Mouse (Mus musculus) lung, adult 18-20 months (tissue): ENCODE results near the gene Rnf24.
A peak's percentile ranks its signal among the peaks of the same experiment; 100 is the strongest.

Experiments used
- DNase-seq, 2 experiments: peaks; one replicate each; pipeline ENCODE4 v3.0.0; 2022; ENCODE audit warnings: mixed read lengths in 2 of 2

Rnf24 gene

DNA sequence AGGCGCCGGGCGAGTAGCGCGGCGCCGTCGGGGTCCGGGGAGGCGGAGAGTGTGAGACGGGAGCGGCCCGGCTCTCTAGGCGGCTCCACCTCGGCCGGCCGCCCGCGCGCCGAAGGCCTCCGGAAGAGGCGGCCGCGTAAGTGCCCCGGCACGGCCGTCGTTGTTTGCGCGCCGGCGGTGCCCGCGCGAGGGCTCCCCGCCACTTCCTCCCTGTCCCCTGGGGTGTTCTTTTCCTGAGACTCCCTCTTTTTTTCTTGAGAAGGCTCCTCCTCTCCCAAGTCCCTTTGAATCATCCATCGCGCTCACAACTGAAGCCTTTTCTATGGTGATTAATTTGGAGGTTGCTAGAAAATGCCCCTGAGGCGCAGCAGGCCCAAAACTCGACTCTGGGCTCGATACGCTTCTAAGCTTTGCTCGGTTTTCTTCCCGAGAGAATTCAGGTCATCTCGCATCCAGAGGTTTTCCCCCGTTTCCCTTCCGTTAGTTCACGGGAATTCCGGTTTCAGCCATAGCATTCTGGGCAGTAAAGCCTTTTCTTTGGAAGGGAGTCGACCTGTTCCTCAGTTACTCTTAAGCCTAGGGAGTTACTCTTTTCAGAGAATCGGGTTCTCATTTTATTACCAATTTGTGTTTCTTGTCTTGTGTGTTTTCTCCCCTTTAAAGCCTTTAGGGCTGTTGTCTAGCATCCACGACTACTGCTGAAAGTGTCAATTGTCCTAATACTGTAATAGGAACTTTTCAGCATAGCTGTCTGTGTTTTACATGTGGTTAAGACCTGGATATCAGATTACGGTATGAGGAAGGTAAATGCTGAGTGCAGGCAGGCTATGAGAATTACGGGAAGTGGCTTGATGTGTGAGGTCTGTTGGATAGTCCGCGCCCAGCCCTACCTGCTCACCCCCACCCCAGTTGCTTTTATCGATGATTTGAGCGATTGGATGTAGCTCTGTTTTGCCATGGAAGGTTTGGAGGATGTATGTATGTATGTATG, 89.7 kb downstream of the Rnf24 start:
- DNase-seq, result peak in 1 of 2 experiments; percentile 78

DNA sequence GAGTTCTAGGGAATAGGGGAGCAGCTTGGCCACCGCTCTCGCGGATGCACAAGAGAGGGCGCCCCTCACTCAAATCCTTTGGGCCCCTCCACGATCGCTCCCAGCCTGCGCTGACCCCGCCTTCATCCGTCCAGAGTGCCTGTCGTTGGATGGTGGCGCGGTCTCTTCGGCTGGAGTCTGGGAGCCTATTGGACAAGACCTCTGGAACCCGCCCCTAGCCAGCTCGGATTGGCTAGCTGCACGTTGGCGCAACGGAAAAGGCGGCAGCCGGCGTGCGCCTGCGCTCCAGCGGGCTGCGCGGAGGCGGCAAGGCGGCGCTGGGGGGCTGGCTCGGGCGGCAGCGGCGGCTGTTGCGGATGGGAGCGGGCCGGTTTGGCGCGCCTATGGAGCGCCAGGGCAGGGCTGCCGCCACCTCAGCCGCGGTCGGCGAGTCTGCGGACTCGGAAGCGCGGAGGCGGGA, 90.4 kb downstream of the Rnf24 start, which contains the start of gene Pank2:
Pank2 (plus strand) TSS at position 283 of the 460 bp plus-strand sequence.
- DNase-seq, result peak; percentile 98

DNA sequence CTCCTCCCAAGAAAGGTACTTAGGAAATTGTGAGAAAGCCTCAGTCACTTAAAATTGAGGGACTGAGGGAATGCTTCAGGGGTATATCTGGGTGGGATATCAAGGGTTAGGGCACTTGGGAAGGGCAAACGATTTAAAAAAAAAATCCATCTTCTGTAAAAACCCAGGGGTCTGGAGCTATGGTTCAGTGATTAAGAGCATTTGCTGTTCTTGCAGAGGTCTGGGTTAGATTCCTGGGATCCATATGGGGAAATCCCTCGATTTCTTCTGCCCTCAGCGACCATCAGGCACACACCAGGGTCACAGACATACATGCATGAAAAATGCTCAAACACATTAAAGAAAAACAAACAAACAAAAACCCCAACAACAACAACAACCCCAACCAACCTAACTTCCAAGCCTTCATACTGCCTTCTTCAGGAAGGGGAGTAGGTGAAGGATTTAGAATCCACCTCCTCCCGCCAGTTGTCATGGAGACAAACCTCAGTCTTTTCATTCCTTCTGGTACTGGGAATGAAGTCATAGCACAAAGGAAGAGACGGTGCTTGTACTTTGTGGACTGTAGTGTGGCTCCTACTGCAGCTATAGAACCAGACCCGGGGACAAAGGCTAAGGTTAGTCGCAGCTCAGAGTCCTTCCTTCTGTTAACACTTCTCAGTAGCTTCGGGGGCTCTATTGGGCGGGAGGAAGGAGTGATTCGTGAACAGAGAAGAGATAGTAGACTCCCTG, 91.0 kb downstream of the Rnf24 start:
- DNase-seq, result no peak

GRCm38 (mm10) chr2:131260544-131261307, 92.0 kb downstream of the Rnf24 start:
- no peak for DNase-seq

- DNase-seq, result no peak
Measured at GRCm38 (mm10) chr2:131258693-131259092, 94.0 kb downstream of the Rnf24 start.

GRCm38 (mm10) chr2:131255738-131256137, 97.0 kb downstream of the Rnf24 start:
- DNase-seq, result no peak

GRCm38 (mm10) chr2:131254329-131254713, 98.4 kb downstream of the Rnf24 start:
- DNase-seq, result peak in 1 of 2 experiments; percentile 53

GRCm38 (mm10) chr2:131253681-131254328, 98.9 kb downstream of the Rnf24 start:
- peak; percentile 68 to 78 for DNase-seq
